Mouse (Mus musculus) embryonic facial prominence, embryonic 15.5 days (tissue): Measurements from ENCODE around the gene Ddx50. TPM values are rescaled to one million over a fixed set of nuclear protein-coding genes. Genes with fewer than 3 reads are reported as not detected.

ENCODE experiments used
- ATAC-seq: fragments of 200-750 bp; cut with Nextera tagmentation; 2 replicates; pipeline ENCODE4 v1.8.0; 2017; ENCODE audit warnings: low read depth, moderate TSS enrichment; ENCODE audit not compliant: insufficient number of reproducible peaks, low FRiP score, low TSS enrichment
- H3K27ac ChIP-seq: fragments of 300-500 bp; sonication (generic); replicated peaks from 2 replicates; pipeline ENCODE4 v1.5.1; 2015; ENCODE audit warnings: mild to moderate bottlenecking, inconsistent platforms
- H3K27me3 ChIP-seq: fragments of 300-500 bp; sonication (generic); 2 replicates; pipeline ENCODE4 v1.6.1; 2015; ENCODE audit warnings: inconsistent platforms
- H3K36me3 ChIP-seq: fragments of 300-500 bp; sonication (generic); 2 replicates; pipeline ENCODE4 v1.6.1; 2015; ENCODE audit warnings: mild to moderate bottlenecking, inconsistent platforms
- H3K4me1 ChIP-seq: fragments of 300-500 bp; sonication (generic); 2 replicates; pipeline ENCODE4 v1.6.1; 2015; ENCODE audit warnings: inconsistent platforms
- H3K4me2 ChIP-seq: fragments of 300-500 bp; sonication (generic); replicated peaks from 2 replicates; pipeline ENCODE4 v1.6.1; 2015; ENCODE audit warnings: mild to moderate bottlenecking, inconsistent platforms
- H3K4me3 ChIP-seq: fragments of 300-500 bp; sonication (generic); replicated peaks from 2 replicates; pipeline ENCODE4 v1.5.1; 2015; ENCODE audit warnings: mild to moderate bottlenecking, inconsistent platforms
- H3K9ac ChIP-seq: fragments of 300-500 bp; sonication (generic); 2 replicates; pipeline ENCODE4 v1.6.1; 2015; ENCODE audit warnings: inconsistent platforms
- H3K9me3 ChIP-seq: fragments of 300-500 bp; sonication (generic); replicated peaks from 2 replicates; pipeline ENCODE4 v1.6.1; 2016; ENCODE audit warnings: inconsistent platforms
- WGBS: fragments of 180-500 bp; shearing (Covaris S2); methylation state at CpG from one replicate; pipeline ENCODE4 v1.1.7; 2015; 5-methylcytosine and 5-hydroxymethylcytosine counted together
- polyA plus RNA-seq: library from polyadenylated mRNA; unstranded; fragments of >200 nt; fragmentation: Nextera tagmentation; extraction: Ambion mirVana; gene quantifications from 2 replicates; pipeline ENCODE4 v1.2.1, GENCODE M21; 2015

Gene Ddx50
- polyA plus RNA-seq, 1 experiment from 2014 or later, result 135 TPM

- Histone ChIP-seq H3K4me1 (0 out of 2 replicates have a peak, but pooled peaks cover 3% of the 10 kb centered on the region), H3K27ac (no peak overlapping the region), H3K4me2 (no peak overlapping the region), H3K27me3 (no peaks in the 10 kb centered on the region), H3K9me3 (no peaks in the 10 kb centered on the region), H3K36me3 (no peaks in the 10 kb centered on the region), H3K9ac (no peak overlapping the region), H3K4me3 (no peak overlapping the region)
- 75% methylated on average over 5 of the region's 5 CpGs for WGBS
- no peak for ATAC-seq
Measured at GRCm38 (mm10) chr10:62668043-62668442, 17.0 kb upstream of the Ddx50 start.

- Histone ChIP-seq H3K9me3 (no peaks in the 10 kb centered on the region), H3K36me3 (no peaks in the 10 kb centered on the region), H3K27me3 (no peaks in the 10 kb centered on the region), H3K27ac (no peak overlapping the region), H3K4me2 (peak overlapping the region; percentile 19; the same call in 1 of the 2 replicates), H3K4me3 (no peak overlapping the region), H3K4me1 (0 out of 2 replicates have a peak, but pooled peaks cover 3% of the 10 kb centered on the region), H3K9ac (no peak overlapping the region)
- ATAC-seq, result no peak
- WGBS, result 59% methylated on average over 27 of the region's 27 CpGs
Measured at GRCm38 (mm10) chr10:62664963-62665590, 14.1 kb upstream of the Ddx50 start.

- H3K27ac ChIP-seq, result peak overlapping the region; percentile 22; the same call in 1 of the 2 replicates
- no peak overlapping the region for H3K4me3 ChIP-seq
- 0 out of 2 replicates have a peak, but pooled peaks cover 3% of the 10 kb centered on the region for H3K4me1 ChIP-seq
- H3K36me3 ChIP-seq, result no peaks in the 10 kb centered on the region
- H3K27me3 ChIP-seq, result no peaks in the 10 kb centered on the region
- H3K9ac ChIP-seq, result no peak overlapping the region
- ATAC-seq, result no peak
- 80% methylated on average over 10 of the region's 10 CpGs for WGBS
- H3K4me2 ChIP-seq, result no peak overlapping the region
- H3K9me3 ChIP-seq, result no peaks in the 10 kb centered on the region
Measured at GRCm38 (mm10) chr10:62664171-62664570, 13.2 kb upstream of the Ddx50 start.

- Histone ChIP-seq H3K4me2 (no peak overlapping the region), H3K9me3 (no peaks in the 10 kb centered on the region), H3K27me3 (no peaks in the 10 kb centered on the region), H3K27ac (no peak overlapping the region), H3K4me3 (no peak overlapping the region), H3K4me1 (no peaks in the 10 kb centered on the region), H3K9ac (no peak overlapping the region), H3K36me3 (no peaks in the 10 kb centered on the region)
- 78% methylated on average over 7 of the region's 7 CpGs for WGBS
- no peak for ATAC-seq
Measured at GRCm38 (mm10) chr10:62656711-62657110, 5.7 kb upstream of the Ddx50 start.

- H3K4me2 ChIP-seq, result peak overlapping the region; percentile 42
- H3K27me3 ChIP-seq, result no peaks in the 10 kb centered on the region
- WGBS, result 18% methylated on average over 3 of the region's 3 CpGs
- H3K27ac ChIP-seq, result peak overlapping the region; percentile 88
- no peak for ATAC-seq
- 0 out of 2 replicates have a peak overlapping the region, but pooled peaks have one; percentile 93 for H3K9ac ChIP-seq
- no peaks in the 10 kb centered on the region for H3K9me3 ChIP-seq
- 0 out of 2 replicates have a peak, but pooled peaks cover 4% of the 10 kb centered on the region for H3K36me3 ChIP-seq
- peaks cover 9% of the 10 kb centered on the region for H3K4me1 ChIP-seq
- peak overlapping the region; percentile 97 for H3K4me3 ChIP-seq
Measured at GRCm38 (mm10) chr10:62651961-62652360, 943 bp upstream of the Ddx50 start.

GRCm38 (mm10) chr10:62650358-62650782, 648 bp downstream of the Ddx50 start:
- H3K36me3 ChIP-seq, result peaks cover 18% of the 10 kb centered on the region
- WGBS, result under 1% methylated on average over 17 of the region's 17 CpGs
- H3K4me3 ChIP-seq, result peak overlapping the region; percentile 97
- no peaks in the 10 kb centered on the region for H3K9me3 ChIP-seq
- peak overlapping the region; percentile 88 for H3K27ac ChIP-seq
- ATAC-seq, result no peak
- peaks cover 9% of the 10 kb centered on the region for H3K4me1 ChIP-seq
- no peaks in the 10 kb centered on the region for H3K27me3 ChIP-seq
- H3K4me2 ChIP-seq, result peak overlapping the region; percentile 60
- H3K9ac ChIP-seq, result peak overlapping the region; percentile 93

- 79% methylated on average over 3 of the region's 3 CpGs for WGBS
- ATAC-seq, result no peak
- peaks cover 14% of the 10 kb centered on the region for H3K4me1 ChIP-seq
- no peaks in the 10 kb centered on the region for H3K36me3 ChIP-seq
- no peak overlapping the region for H3K4me3 ChIP-seq
- H3K9me3 ChIP-seq, result no peaks in the 10 kb centered on the region
- H3K4me2 ChIP-seq, result no peak overlapping the region
- no peaks in the 10 kb centered on the region for H3K27me3 ChIP-seq
- no peak overlapping the region for H3K9ac ChIP-seq
- no peak overlapping the region for H3K27ac ChIP-seq
Measured at GRCm38 (mm10) chr10:62604161-62604560, 46.9 kb downstream of the Ddx50 start.

GRCm38 (mm10) chr10:62603233-62604030, 47.6 kb downstream of the Ddx50 start:
- Histone ChIP-seq H3K4me2 (no peak overlapping the region), H3K4me3 (no peak overlapping the region), H3K27ac (no peak overlapping the region), H3K4me1 (peaks cover 14% of the 10 kb centered on the region), H3K27me3 (no peaks in the 10 kb centered on the region), H3K9ac (no peak overlapping the region), H3K36me3 (peaks cover 3% of the 10 kb centered on the region), H3K9me3 (no peaks in the 10 kb centered on the region)
- 90% methylated on average over 12 of the region's 12 CpGs for WGBS
- no peak for ATAC-seq

GRCm38 (mm10) chr10:62602177-62603040, 48.6 kb downstream of the Ddx50 start, which contains the start of gene Ddx21:
Gene Ddx21 (minus strand): TSS chr10:62602281.
- Histone ChIP-seq H3K4me1 (peaks cover 14% of the 10 kb centered on the region), H3K4me2 (peak within 1 kb of the TSS; percentile 82)
- WGBS, result 7% methylated on average over 53 of the region's 53 CpGs

GRCm38 (mm10) chr10:62601833-62602176, 49.2 kb downstream of the Ddx50 start:
- Histone ChIP-seq H3K4me2 (peak overlapping the region; percentile 82), H3K9ac (peak overlapping the region; percentile 74), H3K27ac (peak overlapping the region; percentile 83), H3K36me3 (peaks cover 17% of the 10 kb centered on the region), H3K27me3 (no peaks in the 10 kb centered on the region), H3K9me3 (no peaks in the 10 kb centered on the region), H3K4me1 (peaks cover 14% of the 10 kb centered on the region), H3K4me3 (peak overlapping the region; percentile 100)
- ATAC-seq, result peak; percentile 73
- under 1% methylated on average over 23 of the region's 23 CpGs for WGBS

More at GRCm38 (mm10) chr10:62602177-62603040, 48.6 kb downstream of the Ddx50 start, which contains the start of gene Ddx21:
- peak; percentile 92 for ATAC-seq
- H3K27ac ChIP-seq, result peak within 1 kb of the TSS; percentile 83
- H3K36me3 ChIP-seq, result peaks cover 13% of the 10 kb centered on the region
- no peaks in the 10 kb centered on the region for H3K9me3 ChIP-seq
- H3K4me3 ChIP-seq, result peak within 1 kb of the TSS; percentile 100
- peak within 1 kb of the TSS; percentile 74 for H3K9ac ChIP-seq
- H3K27me3 ChIP-seq, result no peaks in the 10 kb centered on the region
